Mouse (Mus musculus): ENCODE data around the gene Syne1. TPM values are rescaled to one million over a fixed set of nuclear protein-coding genes. Genes with fewer than 3 reads are reported as not detected.
A peak's percentile ranks its signal among the peaks of the same experiment; 100 is the strongest.

Syne1 gene
- polyA plus RNA-seq (2012; rRNA removed) = 40.2 and 52.0 TPM in 2 replicates

DNA sequence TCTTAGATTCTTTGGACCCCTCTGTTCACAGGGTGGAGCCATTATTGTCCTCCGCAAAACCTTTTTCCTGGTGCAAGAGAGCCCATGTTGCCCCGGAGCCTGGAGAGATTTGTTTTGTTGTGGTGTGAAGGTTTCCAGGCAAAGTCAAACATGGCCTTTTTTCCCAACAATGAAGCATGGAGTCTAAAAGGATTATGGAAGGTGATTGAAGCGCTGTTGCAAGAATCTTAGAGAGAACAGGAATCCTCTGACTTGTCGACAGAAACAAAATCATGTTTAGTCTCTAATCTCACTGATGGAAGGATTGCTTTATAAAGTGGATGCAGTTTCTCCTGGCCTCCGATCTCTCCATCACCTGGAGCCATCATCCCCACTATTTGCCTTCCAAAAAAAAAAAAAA, at the start of gene Syne1:
TSS of gene Syne1 (minus strand) at position 101 of the 400 bp plus-strand sequence.
- WGBS = 74% methylated on average over 5 of the region's 5 CpGs
- TF ChIP-seq POLR2A (IDR thresholded peaks at IDR 0.05; ENCODE audit: borderline replicate concordance, extremely low read depth, low read depth, low read length) = no peak
- no peak for TF ChIP-seq CTCF (IDR thresholded peaks at IDR 0.05; ENCODE audit: insufficient read depth, low read length)
- DNase-seq = no peak
- H3K4me1 ChIP-seq (ENCODE audit: control insufficient read depth, insufficient read depth, low read length) = peaks cover 2% of the 10 kb centered on the region; the same call in 1 of the 2 replicates
- H3K4me3 ChIP-seq (replicated peaks; ENCODE audit: extremely low read depth, low read depth, low read length) = peak within 1 kb of the TSS; percentile 72

GRCm38 (mm10) chr10:5600123-5600522, 48.8 kb upstream of the Syne1 start:
- 10% methylated on average over 7 of the region's 7 CpGs for WGBS
- TF ChIP-seq POLR2A (IDR thresholded peaks at IDR 0.05; ENCODE audit: borderline replicate concordance, extremely low read depth, low read depth, low read length) = no peak
- peak; percentile 37 for DNase-seq
- Histone ChIP-seq H3K4me3 (replicated peaks; ENCODE audit: extremely low read depth, low read depth, low read length) (no peak overlapping the region), H3K4me1 (ENCODE audit: control insufficient read depth, insufficient read depth, low read length) (peaks cover 8% of the 10 kb centered on the region)

GRCm38 (mm10) chr10:5596559-5596958, 45.3 kb upstream of the Syne1 start:
- 28% methylated on average over 6 of the region's 6 CpGs for WGBS
- no peak for TF ChIP-seq CTCF (IDR thresholded peaks at IDR 0.05; ENCODE audit: insufficient read depth, low read length)
- no peak for TF ChIP-seq POLR2A (IDR thresholded peaks at IDR 0.05; ENCODE audit: borderline replicate concordance, extremely low read depth, low read depth, low read length)
- Histone ChIP-seq H3K4me1 (ENCODE audit: control insufficient read depth, insufficient read depth, low read length) (peaks cover 14% of the 10 kb centered on the region), H3K4me3 (replicated peaks; ENCODE audit: extremely low read depth, low read depth, low read length) (peak overlapping the region; percentile 21)
- DNase-seq = no peak

- Histone ChIP-seq H3K4me1 (ENCODE audit: control insufficient read depth, insufficient read depth, low read length) (peaks cover 16% of the 10 kb centered on the region), H3K4me3 (replicated peaks; ENCODE audit: extremely low read depth, low read depth, low read length) (peak overlapping the region; percentile 58)
- 38% methylated on average over 5 of the region's 5 CpGs for WGBS
- TF ChIP-seq POLR2A (IDR thresholded peaks at IDR 0.05; ENCODE audit: borderline replicate concordance, extremely low read depth, low read depth, low read length) (0 out of 2 replicates have a peak, but pooled peaks have one; percentile 23), CTCF (IDR thresholded peaks at IDR 0.05; ENCODE audit: insufficient read depth, low read length) (no peak)
- no peak for DNase-seq
Measured at GRCm38 (mm10) chr10:5594457-5594856, 43.2 kb upstream of the Syne1 start.

- H3K4me1 ChIP-seq (ENCODE audit: control insufficient read depth, insufficient read depth, low read length) = peaks cover 16% of the 10 kb centered on the region
- WGBS = 2% methylated on average over 5 of the region's 5 CpGs
- H3K4me3 ChIP-seq (replicated peaks; ENCODE audit: extremely low read depth, low read depth, low read length) = peak within 1 kb of the TSS; percentile 58
- TF ChIP-seq POLR2A (IDR thresholded peaks at IDR 0.05; ENCODE audit: borderline replicate concordance, extremely low read depth, low read depth, low read length) (no peak), CTCF (IDR thresholded peaks at IDR 0.05; ENCODE audit: insufficient read depth, low read length) (no peak)
- DNase-seq = no peak
Measured at GRCm38 (mm10) chr10:5593464-5593863, 42.2 kb upstream of the Syne1 start, which contains the start of gene Myct1. Gene Myct1, plus strand, starts transcription at chr10:5593775.

- peaks cover 12% of the 10 kb centered on the region; the same call in 1 of the 2 replicates for H3K4me1 ChIP-seq (ENCODE audit: control insufficient read depth, insufficient read depth, low read length)
- no peak for DNase-seq
- WGBS = 47% methylated on average over 4 of the region's 4 CpGs
- no peak overlapping the region for H3K4me3 ChIP-seq (replicated peaks; ENCODE audit: extremely low read depth, low read depth, low read length)
- no peak for TF ChIP-seq CTCF (IDR thresholded peaks at IDR 0.05; ENCODE audit: insufficient read depth, low read length)
- TF ChIP-seq POLR2A (IDR thresholded peaks at IDR 0.05; ENCODE audit: borderline replicate concordance, extremely low read depth, low read depth, low read length) = no peak
Measured at GRCm38 (mm10) chr10:5591996-5592395, 40.7 kb upstream of the Syne1 start.

GRCm38 (mm10) chr10:5591061-5591460, 39.8 kb upstream of the Syne1 start:
- H3K4me1 ChIP-seq (ENCODE audit: control insufficient read depth, insufficient read depth, low read length) = peaks cover 12% of the 10 kb centered on the region; the same call in 1 of the 2 replicates
- DNase-seq = no peak
- no peak for TF ChIP-seq POLR2A (IDR thresholded peaks at IDR 0.05; ENCODE audit: borderline replicate concordance, extremely low read depth, low read depth, low read length)
- WGBS = 87% methylated on average over 2 of the region's 2 CpGs
- H3K4me3 ChIP-seq (replicated peaks; ENCODE audit: extremely low read depth, low read depth, low read length) = no peak overlapping the region

GRCm38 (mm10) chr10:5573328-5573727, 22.0 kb upstream of the Syne1 start:
- no peak overlapping the region for H3K4me3 ChIP-seq (replicated peaks; ENCODE audit: extremely low read depth, low read depth, low read length)
- peaks cover 5% of the 10 kb centered on the region; the same call in 1 of the 2 replicates for H3K4me1 ChIP-seq (ENCODE audit: control insufficient read depth, insufficient read depth, low read length)
- WGBS = 69% methylated on average over 2 of the region's 2 CpGs
- TF ChIP-seq CTCF (IDR thresholded peaks at IDR 0.05; ENCODE audit: insufficient read depth, low read length) (0 out of 2 replicates have a peak, but pooled peaks have one; percentile 6), POLR2A (IDR thresholded peaks at IDR 0.05; ENCODE audit: borderline replicate concordance, extremely low read depth, low read depth, low read length) (no peak)
- no peak for DNase-seq

DNA sequence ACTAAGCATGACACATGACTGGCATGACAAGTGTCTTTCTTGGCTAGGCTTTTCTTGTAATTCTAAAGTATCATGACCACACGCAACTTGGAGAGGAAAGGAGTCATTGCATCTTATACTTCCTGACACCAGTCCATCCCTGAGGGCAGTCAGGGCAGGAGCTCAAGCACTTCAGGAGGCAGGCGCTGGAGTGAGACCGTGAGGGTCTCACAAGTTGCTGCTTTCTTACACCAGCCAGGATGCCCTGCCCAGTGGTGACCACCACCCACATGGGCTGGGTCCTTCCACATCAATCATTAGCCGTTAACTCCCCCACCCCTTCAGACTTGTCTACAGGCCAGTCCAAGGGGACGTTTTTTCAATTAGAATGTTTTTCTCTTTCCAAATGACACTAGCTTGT, 20.1 kb upstream of the Syne1 start:
- H3K4me1 ChIP-seq (ENCODE audit: control insufficient read depth, insufficient read depth, low read length) = peaks cover 5% of the 10 kb centered on the region
- H3K4me3 ChIP-seq (replicated peaks; ENCODE audit: extremely low read depth, low read depth, low read length) = no peak overlapping the region
- WGBS = 69% methylated on average over 5 of the region's 5 CpGs
- DNase-seq = no peak
- TF ChIP-seq POLR2A (IDR thresholded peaks at IDR 0.05; ENCODE audit: borderline replicate concordance, extremely low read depth, low read depth, low read length) (no peak), CTCF (IDR thresholded peaks at IDR 0.05; ENCODE audit: insufficient read depth, low read length) (no peak)

- Histone ChIP-seq H3K4me1 (ENCODE audit: control insufficient read depth, insufficient read depth, low read length) (peaks cover 5% of the 10 kb centered on the region), H3K4me3 (replicated peaks; ENCODE audit: extremely low read depth, low read depth, low read length) (no peak overlapping the region)
- WGBS = 59% methylated on average over 8 of the region's 8 CpGs
- TF ChIP-seq CTCF (IDR thresholded peaks at IDR 0.05; ENCODE audit: insufficient read depth, low read length) (no peak), POLR2A (IDR thresholded peaks at IDR 0.05; ENCODE audit: borderline replicate concordance, extremely low read depth, low read depth, low read length) (no peak)
- no peak for DNase-seq
Measured at GRCm38 (mm10) chr10:5570059-5570458, 18.8 kb upstream of the Syne1 start.
